28 mouse cellular contexts compared by ENCODE assay signal in the genomic region with DNA sequence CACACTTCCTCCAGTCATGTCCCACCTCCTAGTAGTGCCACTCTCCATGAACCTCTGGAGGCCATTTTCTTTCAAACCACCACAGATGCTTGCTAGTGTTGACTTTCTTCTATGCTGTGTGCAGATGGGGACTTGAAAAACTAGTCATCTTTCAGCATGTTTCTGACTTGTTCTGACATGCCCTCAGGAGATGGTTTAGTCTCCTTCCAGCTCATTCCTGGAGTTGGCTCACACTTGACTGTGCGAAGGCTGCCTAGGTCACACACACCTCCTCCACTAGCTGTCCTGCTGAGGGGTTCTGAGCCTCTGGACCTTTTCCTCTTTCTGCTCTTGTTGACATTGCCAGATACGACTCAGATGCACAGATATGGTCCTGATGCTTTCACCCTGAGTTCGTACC.
"Had no signal": no experiment of that assay in that cellular context is flagged by ENCODE, and none has a peak within 500 bp of the region (broad histone marks: within the 10 kb centered on the region; RNA-seq: fewer than 3 reads in every experiment).

No protein-coding gene starts in this region.

- H3K4me1 ChIP-seq: embryonic facial prominence, embryonic 12.5 days; embryonic facial prominence, embryonic 13.5 days; embryonic facial prominence, embryonic 15.5 days had no signal

- DNase-seq: cerebellum, adult 8-10 months; cerebellum, adult 9-10 months; cerebellum, adult 9-11 months; cerebellum, postnatal 10 days; cerebellum, postnatal 14 days; cerebellum, postnatal 25 days; cerebellum, postnatal 36 days; embryo, embryonic 11 days; forebrain, postnatal 0 days; gastrocnemius, adult 2 months; gastrocnemius, postnatal 10 days; gastrocnemius, postnatal 14 days; gastrocnemius, postnatal 25 days; gastrocnemius, postnatal 36 days; heart, adult 11 months; heart, adult 18-20 months; heart, adult 2 months had no signal

- H3K36me3 ChIP-seq: embryonic facial prominence, embryonic 12.5 days; embryonic facial prominence, embryonic 13.5 days; embryonic facial prominence, embryonic 15.5 days; forebrain, embryonic 10.5 days; forebrain, embryonic 12.5 days; forebrain, embryonic 15.5 days; heart, embryonic 10.5 days had no signal

- ATAC-seq: forebrain, embryonic 13.5 days; forebrain, embryonic 14.5 days; forebrain, embryonic 15.5 days; forebrain, embryonic 16.5 days; forebrain, postnatal 0 days had no signal

- H3K4me3 ChIP-seq: embryonic facial prominence, embryonic 12.5 days; embryonic facial prominence, embryonic 13.5 days; embryonic facial prominence, embryonic 15.5 days; erythroblast, embryonic 14.5 days; forebrain, embryonic 10.5 days; forebrain, embryonic 12.5 days; forebrain, embryonic 13.5 days; forebrain, embryonic 15.5 days; gastrocnemius, adult 2 months; heart, adult 2 months; heart, embryonic 10.5 days had no signal

- H3K27me3 ChIP-seq: embryonic facial prominence, embryonic 12.5 days; embryonic facial prominence, embryonic 13.5 days; embryonic facial prominence, embryonic 15.5 days; forebrain, embryonic 13.5 days; forebrain, embryonic 15.5 days had no signal

- H3K9me3 ChIP-seq: embryonic facial prominence, embryonic 12.5 days; embryonic facial prominence, embryonic 15.5 days; forebrain, embryonic 10.5 days; forebrain, embryonic 12.5 days; forebrain, embryonic 13.5 days; forebrain, embryonic 15.5 days; heart, embryonic 10.5 days had no signal

- H3K4me2 ChIP-seq: embryonic facial prominence, embryonic 12.5 days; embryonic facial prominence, embryonic 13.5 days; embryonic facial prominence, embryonic 15.5 days; forebrain, embryonic 12.5 days; forebrain, embryonic 13.5 days; forebrain, embryonic 15.5 days had no signal

- H3K27ac ChIP-seq: embryonic facial prominence, embryonic 12.5 days; embryonic facial prominence, embryonic 13.5 days; embryonic facial prominence, embryonic 15.5 days; forebrain, embryonic 10.5 days; forebrain, embryonic 12.5 days; forebrain, embryonic 13.5 days; forebrain, embryonic 15.5 days; gastrocnemius, adult 2 months; heart, adult 2 months; heart, embryonic 10.5 days had no signal

- H3K9ac ChIP-seq: embryonic facial prominence, embryonic 12.5 days; embryonic facial prominence, embryonic 13.5 days; embryonic facial prominence, embryonic 15.5 days; forebrain, embryonic 12.5 days; forebrain, embryonic 13.5 days; forebrain, embryonic 15.5 days; forebrain, postnatal 0 days had no signal
